Mouse (Mus musculus) Muller cell, postnatal 12 days (primary cell): ENCODE measurements around the gene Rpl14.

ENCODE experiments used
- DNase-seq: peaks from one replicate; pipeline ENCODE4 v3.0.0-alpha.2; 2015; ENCODE audit errors: inconsistent ontology term

The Rpl14 gene

GRCm38 (mm10) chr9:120603512-120603908, 32.3 kb downstream of the Rpl14 start:
- DNase-seq, result no peak

- DNase-seq, result no peak
Observed at GRCm38 (mm10) chr9:120603956-120604355, 32.7 kb downstream of the Rpl14 start.

GRCm38 (mm10) chr9:120611055-120611454, 39.8 kb downstream of the Rpl14 start:
- DNase-seq, result no peak

GRCm38 (mm10) chr9:120614059-120614458, 42.8 kb downstream of the Rpl14 start:
- DNase-seq, result no peak

DNA sequence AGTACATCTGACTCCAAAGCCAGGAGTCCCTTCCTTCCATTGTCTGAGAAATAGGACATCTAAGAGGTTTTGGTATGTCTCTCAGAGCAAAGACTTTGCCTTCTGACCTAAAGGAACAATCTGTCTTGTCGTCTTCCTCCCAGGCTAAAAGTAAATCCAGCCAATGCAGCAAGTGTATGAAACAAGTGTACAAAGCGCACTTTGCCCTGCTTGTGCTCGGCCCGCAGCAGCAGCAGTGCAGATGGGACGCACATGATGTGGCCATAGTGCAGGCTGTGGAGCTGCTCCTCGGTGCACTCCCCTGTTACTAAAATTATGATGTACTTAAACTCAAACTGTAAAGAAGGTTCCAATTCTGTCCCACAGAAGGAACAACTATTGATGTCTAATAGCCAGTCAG, 46.9 kb downstream of the Rpl14 start:
- no peak for DNase-seq

DNA sequence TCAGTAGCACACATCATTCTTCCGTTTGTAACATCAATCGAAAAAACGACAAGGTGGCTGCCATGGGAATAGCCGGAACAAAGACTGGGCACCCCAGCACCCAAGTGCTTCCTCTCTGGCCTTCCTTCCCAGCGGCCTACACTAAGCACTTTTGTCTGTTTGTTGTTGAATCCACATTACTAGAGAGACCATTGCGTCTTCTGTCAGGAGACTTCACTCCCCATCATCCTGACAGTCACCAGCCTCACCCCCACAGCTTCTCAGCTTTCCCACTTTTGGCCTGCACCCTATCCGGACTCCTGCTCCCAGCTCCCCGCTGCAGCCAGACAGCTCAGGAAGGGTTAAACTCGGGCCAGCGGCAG, 48.1 kb downstream of the Rpl14 start:
- no peak for DNase-seq

DNA sequence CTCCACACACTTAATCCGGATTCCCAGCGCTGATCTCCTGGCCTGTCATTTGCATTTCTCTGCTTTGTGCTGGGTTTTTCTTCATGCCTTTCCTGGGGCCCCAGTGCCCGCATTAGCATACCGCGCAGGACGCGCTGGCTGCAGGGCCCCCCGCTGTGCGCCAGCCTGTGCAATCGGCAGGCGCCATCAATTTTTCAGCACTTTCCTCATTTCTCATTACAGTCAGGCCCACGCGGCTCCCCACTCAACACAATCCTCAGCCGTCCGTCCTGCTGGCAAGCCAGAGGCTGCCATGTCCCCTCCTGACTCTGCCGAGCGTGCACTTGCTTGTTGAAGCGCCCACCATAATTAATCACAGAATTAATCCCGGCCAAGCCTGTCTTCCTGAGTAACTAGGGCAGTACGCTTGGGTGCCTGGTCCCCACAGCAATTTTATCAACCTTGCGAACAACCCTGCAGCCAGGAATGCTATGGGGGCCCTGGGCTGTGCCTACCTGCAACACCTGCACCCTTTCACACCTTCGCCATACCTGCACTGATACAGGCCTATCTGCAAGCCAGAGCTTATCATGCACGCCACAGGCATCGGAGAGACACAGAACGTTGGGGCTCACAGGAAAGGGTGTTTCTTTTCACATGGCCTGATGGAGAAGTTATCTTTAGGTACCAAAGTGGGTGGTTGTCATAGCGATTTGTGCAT, 48.6 kb downstream of the Rpl14 start:
- peak; percentile 63 for DNase-seq

DNA sequence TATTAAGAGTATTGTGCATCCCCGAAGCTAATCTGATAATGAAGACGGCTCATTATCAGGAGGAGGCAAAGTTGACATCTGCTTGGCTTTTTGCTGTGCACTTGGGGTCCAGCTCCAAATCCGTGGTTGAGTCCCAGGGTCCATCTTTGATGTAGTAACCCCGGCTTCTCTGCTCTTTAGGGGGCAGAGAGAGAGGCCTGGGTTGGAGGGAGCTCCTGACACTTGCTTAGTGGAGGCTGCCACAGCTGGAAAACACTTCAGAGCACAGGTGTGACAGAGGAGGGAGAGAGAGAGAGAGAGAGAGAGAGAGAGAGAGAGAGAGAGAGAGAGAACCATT, 49.1 kb downstream of the Rpl14 start:
- no peak for DNase-seq
